Mouse (Mus musculus) pancreas, adult 10 weeks (tissue): ENCODE results near the gene Zfp213. TPM values are rescaled to one million over a fixed set of nuclear protein-coding genes. Genes with fewer than 3 reads are reported as not detected.

Experiments used
- polyA plus RNA-seq: library from polyadenylated mRNA; stranded (reverse); fragments of 350-450 nt; fragmentation: Illumina TruSeq; extraction: RNeasy Lipid Tissue Mini Kit (QIAGEN cat#74804); gene quantifications from one replicate; pipeline ENCODE4 v1.2.3, GENCODE M21; 2015; ENCODE audit warnings: low read depth, low replicate concordance; ENCODE audit not compliant: insufficient read depth

Gene Zfp213
- polyA plus RNA-seq, result 2.1 TPM

GRCm38 (mm10) chr17:23563595-23564367 lies at the start of gene Zfp213:
TSS of gene Zfp213 (minus strand) at chr17:23564238.

DNA sequence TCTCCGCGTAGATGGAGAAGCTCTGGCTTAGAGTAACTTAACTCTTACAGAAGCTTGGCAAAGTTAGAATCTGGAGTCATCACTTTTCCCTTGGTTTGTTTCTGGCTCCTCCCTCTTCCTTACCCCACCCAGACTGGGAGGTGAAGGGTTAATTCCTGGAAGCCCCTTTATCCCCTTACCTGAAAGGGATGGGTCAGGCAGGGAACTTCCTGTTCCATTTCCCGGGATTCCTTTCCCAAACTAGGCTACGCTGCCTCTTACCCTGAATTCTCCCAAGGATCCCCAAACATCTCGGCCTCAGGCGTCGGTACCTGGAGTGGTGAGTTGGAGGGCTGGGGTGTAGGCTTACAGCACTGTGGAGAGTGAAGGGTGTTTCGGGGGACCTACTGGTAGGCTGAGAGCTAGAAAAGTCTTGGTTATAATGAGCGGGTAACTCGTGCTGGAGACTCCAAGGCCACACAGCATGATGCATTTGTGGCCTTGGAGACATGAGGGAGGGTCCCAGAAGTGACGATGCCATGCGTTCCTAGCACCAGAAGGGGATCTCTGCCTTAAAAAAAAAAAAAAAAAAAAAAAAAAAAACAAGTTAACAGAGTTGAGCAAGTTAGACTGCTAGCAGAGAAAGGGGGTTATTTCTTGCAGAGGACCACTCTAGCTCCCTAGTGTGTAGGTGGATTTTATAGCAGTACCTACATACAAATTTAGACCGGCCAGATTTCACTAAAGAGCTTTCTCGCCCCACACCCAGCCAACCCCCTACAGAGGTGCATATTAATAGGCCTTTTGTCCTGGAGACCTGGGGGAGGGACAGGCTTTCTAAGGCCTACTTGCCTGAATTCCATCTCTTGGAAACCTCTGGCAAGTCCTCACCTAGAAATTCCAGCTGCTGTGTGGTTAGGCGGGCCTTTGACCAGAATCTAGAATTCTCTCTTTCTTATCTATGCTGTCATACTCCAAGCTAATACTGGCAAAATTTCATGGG lies 36.9 kb upstream of the Zfp213 start, which contains the start of gene Zscan10:
Zscan10 (plus strand) TSS at position 216 of the 982 bp plus-strand sequence.

DNA sequence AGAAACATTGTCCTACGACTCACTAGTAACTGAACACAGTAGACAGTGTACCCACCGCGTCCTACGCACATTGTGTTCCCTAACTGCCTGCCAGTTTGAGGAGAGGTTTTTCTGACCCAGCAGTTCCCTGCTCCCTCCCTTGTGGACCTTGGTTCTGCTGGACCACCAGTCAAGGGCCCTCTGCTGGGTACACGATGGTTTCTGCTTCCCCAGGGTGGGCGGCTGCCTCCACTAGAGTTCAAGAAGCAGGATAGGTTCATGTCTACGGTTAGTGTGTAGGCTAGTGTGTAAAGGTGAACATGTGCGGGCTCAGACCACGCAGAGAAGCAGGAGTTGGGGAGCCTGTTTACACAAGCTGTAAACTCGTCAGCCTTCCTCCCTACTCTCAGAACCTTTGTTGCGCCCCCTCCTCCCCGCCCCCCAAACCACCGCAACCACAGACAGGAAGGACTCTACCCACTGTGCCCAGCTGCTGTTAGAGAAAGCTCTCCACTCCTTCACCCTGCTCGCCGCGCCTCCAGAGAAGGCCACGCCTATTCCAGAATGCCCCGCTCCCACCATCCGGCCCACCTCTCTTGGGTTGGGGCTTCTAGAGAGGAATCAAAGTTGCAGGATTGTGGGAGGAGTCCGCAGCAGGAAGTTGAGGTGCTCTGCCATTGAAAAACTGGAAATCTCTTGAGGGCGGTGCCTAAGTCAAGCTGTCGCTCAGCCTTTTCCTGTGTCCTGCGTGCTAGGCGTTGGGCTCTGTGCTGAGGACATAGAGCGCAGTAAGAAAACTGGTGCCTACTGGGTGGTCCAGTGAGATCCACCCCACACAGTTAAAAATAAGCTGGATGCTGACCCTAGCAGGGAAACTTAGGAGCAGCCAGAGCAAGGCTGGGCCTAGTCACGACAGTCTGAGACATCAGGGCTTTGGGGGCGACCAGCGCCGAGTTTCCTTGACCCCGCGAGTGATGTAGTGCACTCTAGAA lies 34.8 kb upstream of the Zfp213 start, which contains the start of gene Zfp13:
Zfp13 (minus strand) TSS at position 906 of the 971 bp plus-strand sequence.

Other genes with a start within 250 kb of the Zfp213 start
- gene Vmn2r115, start 220.5 kb downstream of the Zfp213 start, polyA plus RNA-seq, result not detected
- not detected for gene Vmn2r116, start 179.6 kb downstream of the Zfp213 start, polyA plus RNA-seq
- not detected for gene Vmn2r117, start 84.5 kb downstream of the Zfp213 start, polyA plus RNA-seq
- gene Zfp13, start 35.2 kb upstream of the Zfp213 start, polyA plus RNA-seq, result 4.2 TPM
- not detected for gene Zscan10, start 36.6 kb upstream of the Zfp213 start, polyA plus RNA-seq
- gene Mmp25, start 81.0 kb upstream of the Zfp213 start, polyA plus RNA-seq, result 0.24 TPM
- 2.9 TPM for gene Bicdl2, start 96.3 kb upstream of the Zfp213 start, polyA plus RNA-seq
- 44.8 TPM for gene Hcfc1r1, start 109.4 kb upstream of the Zfp213 start, polyA plus RNA-seq
- 3.1 TPM for gene Thoc6, start 109.6 kb upstream of the Zfp213 start, polyA plus RNA-seq
- gene Tnfrsf12a, start 113.2 kb upstream of the Zfp213 start, polyA plus RNA-seq, result 9.0 TPM
- 4.2 TPM for gene Cldn6, start 115.0 kb upstream of the Zfp213 start, polyA plus RNA-seq
- 3.5 TPM for gene Cldn9, start 119.8 kb upstream of the Zfp213 start, polyA plus RNA-seq
- not detected for gene 1520401A03Rik, start 158.5 kb upstream of the Zfp213 start, polyA plus RNA-seq
- gene Pkmyt1, start 162.1 kb upstream of the Zfp213 start, polyA plus RNA-seq, result 3.3 TPM
- 5.0 TPM for gene Paqr4, start 176.6 kb upstream of the Zfp213 start, polyA plus RNA-seq
- not detected for gene Kremen2, start 181.6 kb upstream of the Zfp213 start, polyA plus RNA-seq
- 9.7 TPM for gene Flywch1, start 207.4 kb upstream of the Zfp213 start, polyA plus RNA-seq
- gene Flywch2, start 221.8 kb upstream of the Zfp213 start, polyA plus RNA-seq, result 1.3 TPM
- gene Srrm2, start 226.3 kb upstream of the Zfp213 start, polyA plus RNA-seq, result 176 TPM